Mouse (Mus musculus) CH12F3 (cell line): ENCODE data around the gene Rpl36.
"Not testable (repeated sequence)": the region's sequence is repeated elsewhere in the genome, so short reads cannot be mapped to it uniquely, and the experiment has no call there.

Experiments used
- in situ Hi-C: fragments of 300-500 bp; cut with MboI; formaldehyde crosslinking; loops from 2 replicates; pipeline ENCODE4 v1.14.3; 2020; ENCODE audit warnings: low sequenced_read_pairs

Gene Rpl36

DNA sequence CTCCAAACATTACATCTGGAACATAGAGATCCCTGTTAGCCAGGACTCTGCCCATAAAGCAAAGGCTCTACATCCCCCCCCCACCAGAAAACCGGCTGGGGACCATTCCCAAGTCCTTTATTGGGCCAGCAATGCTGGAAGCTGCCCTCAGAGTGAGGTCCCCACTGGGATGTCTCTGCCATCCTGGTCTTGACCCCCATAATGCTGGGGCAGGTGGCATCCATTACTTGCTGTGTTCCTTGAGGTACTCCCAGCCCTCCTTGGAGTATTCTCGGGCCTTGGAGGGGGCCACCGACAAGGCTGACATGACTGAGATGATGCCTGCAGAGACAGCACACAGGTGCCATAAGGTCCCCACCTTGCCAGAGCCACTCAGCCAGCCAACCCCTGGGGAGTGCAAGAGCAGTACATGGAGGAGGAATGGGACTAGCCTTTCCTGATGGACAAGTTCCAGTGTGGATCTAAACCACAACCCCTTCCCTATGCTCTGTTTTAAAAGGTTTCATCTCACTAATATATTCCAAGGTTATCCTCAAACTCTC is 5.6 kb upstream of the Rpl36 start:
- in situ Hi-C loops: no loop called here

DNA sequence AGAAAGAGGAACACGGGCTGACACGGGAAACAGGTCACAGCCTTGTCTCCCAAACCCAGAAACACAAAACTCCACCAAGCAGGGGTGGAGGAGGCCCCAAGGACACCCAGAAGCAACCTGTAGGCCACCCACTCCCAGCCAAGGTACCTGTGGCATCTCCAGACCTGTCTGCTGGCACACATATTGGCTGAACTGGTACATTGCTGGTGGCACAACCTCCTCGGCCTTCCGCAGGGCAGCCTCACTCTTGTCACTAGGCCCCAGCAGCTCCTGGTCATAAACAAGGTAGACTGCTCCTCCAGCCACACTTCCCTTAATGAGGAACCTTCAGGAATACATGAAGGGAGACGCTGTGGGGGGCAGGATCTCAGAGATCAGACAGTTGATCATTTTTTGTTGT is 4.5 kb upstream of the Rpl36 start:
- in situ Hi-C loops: no loop called here

DNA sequence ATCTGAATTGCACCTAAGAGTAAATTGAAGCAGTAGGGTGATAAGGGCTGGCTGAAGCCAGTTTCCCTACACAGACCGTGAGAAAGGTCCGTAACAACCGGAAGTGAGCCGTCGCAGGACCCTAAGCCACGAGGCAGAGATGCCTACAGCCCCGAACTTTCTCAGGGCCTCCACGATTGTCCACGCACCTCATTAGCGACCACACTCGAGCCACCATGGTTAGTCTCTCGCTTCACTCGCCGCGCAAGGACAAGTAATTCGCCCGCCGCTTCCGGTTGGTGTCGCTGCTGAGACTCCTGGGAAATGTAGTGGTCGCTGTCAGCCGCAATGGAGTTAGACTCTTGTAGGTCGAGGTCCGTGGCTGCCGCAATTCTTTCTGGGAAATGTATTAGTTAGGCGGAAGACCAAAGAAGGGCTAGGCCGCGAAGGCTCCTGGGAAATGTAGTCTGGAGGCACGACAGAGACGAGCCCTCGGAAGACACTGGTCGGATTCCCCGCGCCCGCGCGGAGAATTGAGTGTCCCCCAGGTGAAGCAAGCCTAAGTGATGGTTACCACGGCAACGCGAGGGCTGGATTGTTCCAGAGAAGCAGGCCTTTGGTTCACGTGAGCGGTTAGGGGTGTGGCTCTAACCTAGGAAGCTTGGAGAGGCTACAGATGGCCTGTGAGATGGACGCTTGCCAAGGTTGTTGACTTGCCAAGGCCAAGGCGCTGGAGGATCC is 3.6 kb upstream of the Rpl36 start, which contains the start of gene 2410015M20Rik:
Gene 2410015M20Rik (minus strand): TSS at position 320 of the 720 bp plus-strand sequence.
- in situ Hi-C loops: no loop called here

DNA sequence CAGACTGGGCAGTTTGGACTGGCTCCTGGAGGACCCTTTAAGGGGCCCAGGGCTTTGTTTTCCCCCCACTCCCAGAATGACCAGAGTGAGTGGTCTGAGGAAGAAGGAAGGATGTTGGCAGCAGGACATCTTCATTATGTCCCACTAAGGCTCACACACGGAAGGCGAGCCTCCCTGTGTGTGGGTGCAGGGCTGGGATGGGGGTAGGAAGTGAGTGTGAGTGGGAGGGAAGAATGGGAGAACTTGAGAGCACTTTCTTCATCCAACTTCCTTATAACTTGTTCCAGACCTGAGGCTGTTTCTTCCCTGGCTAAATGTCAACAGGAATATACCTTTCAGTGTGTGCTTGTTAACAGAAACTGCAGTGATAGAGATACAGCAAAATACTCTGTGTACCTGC is 1.9 kb upstream of the Rpl36 start:
- in situ Hi-C loops: no loop called here

DNA sequence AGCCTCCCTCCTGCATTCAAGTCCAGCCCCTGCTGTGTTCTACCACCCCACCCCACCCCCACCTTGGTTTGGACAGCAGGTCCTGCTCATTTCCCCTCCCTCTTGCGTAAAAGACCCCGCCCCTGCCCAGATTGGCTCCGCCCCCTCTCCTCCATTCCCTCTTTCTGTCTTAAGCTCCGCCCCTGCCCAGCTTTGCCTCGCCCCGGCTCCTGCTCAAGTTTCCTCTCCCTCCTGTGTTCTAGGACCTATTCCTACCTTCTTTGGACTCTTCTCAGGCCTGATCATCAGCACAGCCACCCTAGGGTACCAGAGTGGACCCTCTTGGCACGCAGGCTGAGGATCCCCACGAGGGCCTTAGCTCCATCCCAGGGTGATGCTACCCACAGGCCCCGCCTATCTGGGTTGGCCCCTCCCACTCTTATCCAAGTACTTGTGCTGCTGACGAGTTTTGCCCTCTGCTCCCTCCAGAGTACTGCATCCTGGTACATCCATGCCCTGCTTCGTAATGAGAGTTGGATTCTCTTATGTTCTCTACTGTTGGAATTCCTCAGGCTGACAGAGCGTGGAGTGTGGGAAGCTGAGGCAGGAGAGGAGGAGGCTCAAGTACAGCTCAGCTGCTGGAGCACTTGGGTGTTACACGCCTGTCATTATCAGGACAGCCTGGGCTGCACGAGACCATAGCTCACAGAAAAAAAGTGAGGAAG is 1.2 kb upstream of the Rpl36 start:
- in situ Hi-C loops: no loop called here

DNA sequence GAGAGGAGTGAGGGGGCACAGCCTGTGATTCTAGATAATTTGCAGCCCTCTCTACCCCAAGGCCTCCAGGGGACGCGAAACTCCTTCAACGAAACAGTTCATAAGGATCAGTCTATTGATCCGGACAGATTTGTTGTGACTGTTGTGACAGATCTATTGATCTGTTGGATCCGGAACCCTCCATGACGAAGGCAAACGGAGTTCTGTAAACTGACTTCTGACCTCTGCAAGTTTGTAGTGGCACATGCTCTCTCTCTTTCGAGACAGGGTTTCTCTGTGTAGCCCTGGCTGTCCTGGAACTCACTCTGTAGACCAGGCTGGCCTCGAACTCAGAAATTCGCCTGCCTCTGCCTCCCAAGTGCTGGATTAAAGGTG is 664 bp upstream of the Rpl36 start:
- in situ Hi-C loops: not testable (repeated sequence)

DNA sequence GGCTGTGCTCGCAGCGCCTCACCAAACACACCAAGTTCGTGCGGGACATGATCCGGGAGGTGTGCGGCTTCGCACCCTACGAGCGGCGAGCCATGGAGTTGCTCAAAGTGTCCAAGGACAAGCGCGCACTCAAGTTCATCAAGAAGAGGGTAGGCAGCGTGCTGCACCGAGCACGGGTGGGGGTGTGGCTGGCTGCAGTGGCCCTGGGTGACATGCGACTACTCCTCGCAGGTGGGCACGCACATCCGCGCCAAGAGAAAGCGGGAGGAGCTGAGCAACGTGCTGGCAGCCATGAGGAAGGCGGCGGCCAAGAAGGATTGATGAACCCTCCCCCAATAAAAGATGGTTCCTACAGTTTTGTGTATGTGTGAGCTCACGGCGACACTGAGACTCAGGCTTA is 677 bp downstream of the Rpl36 start:
- in situ Hi-C loops: not testable (repeated sequence)

DNA sequence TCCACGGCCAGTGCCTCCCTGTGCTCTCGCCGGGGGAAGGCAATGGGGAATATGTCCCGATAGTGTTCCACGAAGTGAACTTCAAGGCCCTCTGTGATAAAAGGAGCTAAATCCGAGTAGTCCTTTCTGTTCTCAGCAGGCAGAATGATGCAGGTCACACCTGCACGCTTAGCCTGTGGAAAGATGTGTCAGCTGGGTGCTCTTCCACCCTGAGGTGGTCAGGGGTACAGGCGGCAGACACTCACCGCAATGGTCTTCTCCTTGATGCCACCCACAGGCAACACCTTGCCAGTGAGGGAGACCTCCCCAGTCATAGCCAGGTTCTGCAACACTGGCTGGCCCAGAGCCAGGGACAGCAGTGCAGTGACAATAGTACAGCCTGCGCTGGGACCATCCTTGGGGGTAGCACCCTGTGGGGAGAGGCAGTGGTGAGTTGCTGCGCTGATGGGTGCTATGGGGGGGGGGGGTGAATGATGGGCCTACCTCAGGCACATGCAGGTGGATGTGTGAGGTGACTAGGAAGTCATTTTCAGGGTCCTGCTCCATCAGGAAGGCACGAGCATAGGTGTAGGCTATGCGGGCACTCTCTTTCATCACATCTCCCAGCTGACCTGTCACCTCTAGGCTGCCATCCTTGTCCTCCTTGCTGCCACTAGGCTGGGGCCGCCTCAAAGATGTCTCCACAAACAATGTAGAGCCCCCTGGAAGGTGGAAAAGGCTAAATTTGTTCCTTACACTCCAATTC is 1.3 kb downstream of the Rpl36 start:
- in situ Hi-C loops: no loop called here

DNA sequence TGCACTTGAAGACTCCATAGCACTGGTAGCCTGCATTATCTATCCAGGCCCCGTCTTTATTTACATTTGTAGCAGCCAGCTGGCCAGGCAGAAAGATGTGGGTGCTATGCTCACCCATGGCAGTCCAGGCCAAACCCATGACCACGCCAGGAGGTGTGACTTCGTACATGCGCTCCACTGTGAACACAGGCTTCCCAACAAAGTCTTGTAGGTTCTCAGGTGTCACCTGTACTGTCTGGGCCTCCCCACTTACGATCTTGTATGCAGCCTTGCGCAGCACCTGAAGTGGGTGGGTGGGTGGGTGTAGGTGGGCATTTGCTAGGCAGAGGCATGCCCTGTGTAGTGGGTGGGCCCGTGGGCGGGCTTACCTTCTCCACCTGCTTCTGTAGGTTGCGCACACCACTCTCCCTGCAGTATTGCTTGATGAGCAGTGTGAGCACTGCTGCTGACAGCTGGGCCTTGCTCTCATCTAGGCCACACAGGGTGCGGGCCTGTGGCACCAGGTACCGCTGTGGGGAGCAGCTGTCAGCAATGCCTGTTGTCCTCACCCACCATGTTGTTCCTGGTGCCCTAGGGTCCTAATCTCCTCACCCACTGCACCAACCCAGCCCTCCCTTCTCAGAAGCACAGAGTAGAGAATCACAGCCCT is 2.0 kb downstream of the Rpl36 start:
- in situ Hi-C loops: no loop called here

DNA sequence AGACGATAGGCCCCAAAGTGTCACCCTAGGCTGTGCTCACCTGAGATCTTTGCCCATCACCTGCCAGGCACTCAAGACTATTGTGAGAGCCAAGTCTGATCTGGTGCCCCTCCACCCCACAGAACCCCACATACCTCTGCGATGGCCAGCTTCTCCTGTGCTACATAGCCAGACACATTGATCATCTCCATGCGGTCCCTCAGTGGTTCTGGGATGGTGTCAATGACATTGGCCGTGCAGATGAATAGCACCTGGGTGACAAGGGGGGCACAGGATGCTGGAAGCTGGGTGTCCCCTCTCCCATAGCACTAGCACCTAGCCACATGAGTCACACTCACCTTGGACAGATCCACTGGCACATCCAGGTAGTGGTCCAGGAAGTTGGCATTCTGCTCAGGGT is 2.6 kb downstream of the Rpl36 start:
- in situ Hi-C loops: no loop called here

DNA sequence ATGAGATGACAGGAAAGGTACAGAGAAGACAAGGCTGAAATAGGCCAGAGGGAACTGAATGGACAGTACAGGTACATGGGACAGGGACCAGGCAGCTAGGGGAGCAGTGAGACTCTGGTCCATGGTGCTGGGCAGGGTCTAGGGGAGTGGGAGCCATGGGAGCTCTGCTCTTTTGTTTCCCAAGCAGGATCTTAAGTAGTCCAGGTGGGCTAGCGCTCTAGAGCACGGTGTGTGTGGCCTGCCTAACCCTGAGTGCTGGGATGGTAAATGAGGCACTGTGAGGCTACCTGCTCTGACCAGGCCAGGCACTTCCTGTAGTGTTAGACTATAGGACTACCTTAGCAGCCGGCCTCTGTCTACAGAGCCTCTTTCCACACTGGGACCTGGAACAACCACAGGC is 3.5 kb downstream of the Rpl36 start:
- in situ Hi-C loops: no loop called here

DNA sequence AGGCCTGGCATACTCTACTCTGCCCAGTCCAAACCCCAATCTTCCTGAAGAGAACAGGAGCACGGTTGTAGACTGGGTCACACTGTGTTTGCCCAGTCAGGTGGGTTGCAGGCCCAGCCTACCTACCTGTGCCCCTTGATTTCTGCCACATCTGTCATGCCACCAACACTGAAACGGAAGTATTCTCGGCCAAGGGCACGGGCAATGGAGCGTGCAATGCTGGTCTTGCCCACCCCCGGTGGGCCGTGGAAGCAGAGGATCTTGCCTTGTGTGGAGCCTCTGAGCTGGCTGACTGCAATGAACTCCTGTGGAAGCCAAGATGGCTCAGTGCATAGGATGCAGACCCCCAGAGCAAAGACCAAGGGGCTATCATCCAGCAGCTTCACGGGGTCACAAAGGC is 4.4 kb downstream of the Rpl36 start:
- in situ Hi-C loops: no loop called here

DNA sequence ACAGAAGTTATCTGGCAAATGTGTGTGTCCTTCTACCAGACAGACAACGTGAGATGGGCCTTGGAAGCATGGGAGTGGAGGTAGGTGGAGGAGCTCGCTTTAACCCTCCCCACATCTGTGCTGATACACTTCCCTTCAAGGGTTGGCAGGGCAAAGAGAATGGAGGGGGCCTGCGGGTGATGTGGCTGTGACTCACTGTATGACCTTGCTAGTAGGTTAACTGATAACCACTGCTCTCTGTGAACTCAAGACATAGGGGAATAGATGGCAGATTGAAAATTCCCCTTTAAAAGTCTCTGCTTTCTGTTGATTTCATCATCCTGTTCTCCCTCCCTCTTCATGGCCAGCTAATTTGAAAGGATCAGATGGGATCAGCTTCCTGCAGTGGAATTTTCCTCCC is 12.3 kb downstream of the Rpl36 start:
- in situ Hi-C loops: no loop called here

DNA sequence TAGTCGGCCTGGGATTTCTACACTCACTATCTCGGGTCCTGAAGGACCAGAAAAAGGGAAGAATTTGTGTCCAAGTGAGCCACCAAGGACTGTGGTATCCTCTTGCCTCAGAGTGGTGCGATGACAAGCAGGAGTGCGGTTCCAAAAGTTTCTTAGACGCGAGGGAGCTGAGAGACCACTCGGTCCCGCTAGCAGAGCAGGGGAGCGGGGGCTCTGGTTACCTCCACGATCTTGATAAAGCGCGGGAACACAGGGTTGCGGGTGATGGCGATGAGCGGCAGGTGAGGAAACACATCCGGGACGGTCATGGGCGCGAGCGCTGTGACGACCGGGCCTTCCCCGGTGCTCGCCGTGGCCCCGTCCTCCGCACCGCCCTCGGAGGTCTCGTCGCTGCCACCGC is 13.0 kb downstream of the Rpl36 start:
- in situ Hi-C loops: no loop called here

DNA sequence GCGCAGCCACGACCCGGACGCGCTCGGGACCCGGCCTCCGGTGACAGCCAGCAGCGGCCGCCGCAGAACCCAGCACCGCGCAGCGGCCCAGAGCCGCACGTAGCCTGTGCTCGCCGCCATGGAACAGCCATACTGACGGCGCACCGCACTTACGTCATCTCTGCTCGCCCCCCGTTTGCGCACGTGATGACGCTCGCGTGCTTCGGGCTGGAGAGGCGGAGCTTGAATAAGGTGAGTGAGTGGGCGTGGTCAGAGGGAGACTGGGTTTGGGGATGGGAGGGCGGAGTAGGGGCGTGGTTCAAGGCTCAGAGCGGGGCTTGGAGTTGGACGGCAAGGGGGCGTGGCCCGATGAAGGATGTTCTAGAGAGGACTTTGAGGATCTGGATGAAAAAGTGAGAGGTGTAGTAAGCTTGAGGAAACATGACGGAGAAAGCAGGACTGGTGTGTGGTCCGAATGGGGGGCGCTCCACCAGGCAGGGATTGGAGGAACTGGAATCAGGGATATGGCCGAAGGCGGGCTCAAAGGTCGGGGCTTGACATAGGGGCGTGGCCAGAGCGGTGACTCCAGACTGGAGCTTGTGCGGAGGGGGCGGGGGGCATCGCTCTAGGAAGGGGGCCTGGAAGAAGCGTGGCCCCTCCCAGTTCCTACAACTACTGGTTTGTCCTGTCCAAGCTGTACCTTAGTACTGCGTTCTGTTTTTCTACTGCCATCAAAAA is 13.7 kb downstream of the Rpl36 start, which contains the start of gene Lonp1:
Gene Lonp1 (minus strand): TSS at position 134 of the 717 bp plus-strand sequence.
- in situ Hi-C loops: no loop called here

DNA sequence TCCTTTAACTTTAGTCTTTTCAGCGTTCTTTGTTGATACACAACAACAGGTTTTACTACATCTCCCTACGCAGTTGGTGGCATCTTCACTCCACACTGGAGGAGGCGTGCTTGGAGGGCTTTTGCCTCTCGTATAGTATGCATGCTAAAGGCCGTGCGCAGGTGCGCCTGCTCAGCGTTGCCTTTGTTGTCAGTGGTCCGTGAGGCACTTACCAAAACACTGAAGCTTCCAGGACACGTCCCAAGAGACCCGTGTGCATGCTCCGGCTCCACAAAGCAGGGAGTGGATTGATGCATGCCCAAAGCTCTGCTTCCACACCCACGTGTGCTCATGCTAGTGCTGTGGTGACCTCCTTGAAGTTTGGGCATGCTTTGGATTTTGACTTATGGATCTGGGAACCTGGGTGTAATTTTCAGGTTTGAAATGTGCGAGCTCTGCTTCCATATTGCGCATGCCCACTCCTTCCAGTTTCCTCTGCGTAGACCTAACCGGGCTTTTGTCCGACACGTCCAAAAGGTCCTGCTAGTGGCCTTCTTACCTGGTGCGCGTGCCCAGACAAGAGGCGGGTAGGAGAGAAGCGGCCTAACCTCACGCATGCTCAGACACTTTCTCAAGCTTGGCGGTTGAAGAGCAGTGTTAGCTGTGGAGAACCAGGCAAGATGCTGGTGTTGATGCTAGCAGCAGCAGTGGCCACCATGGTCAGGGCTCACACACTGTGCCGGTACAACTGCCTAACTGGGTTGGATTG is 14.5 kb downstream of the Rpl36 start, which contains the start of gene Catsperd:
Gene Catsperd (plus strand): TSS at position 614 of the 748 bp plus-strand sequence.
- in situ Hi-C loops: no loop called here

DNA sequence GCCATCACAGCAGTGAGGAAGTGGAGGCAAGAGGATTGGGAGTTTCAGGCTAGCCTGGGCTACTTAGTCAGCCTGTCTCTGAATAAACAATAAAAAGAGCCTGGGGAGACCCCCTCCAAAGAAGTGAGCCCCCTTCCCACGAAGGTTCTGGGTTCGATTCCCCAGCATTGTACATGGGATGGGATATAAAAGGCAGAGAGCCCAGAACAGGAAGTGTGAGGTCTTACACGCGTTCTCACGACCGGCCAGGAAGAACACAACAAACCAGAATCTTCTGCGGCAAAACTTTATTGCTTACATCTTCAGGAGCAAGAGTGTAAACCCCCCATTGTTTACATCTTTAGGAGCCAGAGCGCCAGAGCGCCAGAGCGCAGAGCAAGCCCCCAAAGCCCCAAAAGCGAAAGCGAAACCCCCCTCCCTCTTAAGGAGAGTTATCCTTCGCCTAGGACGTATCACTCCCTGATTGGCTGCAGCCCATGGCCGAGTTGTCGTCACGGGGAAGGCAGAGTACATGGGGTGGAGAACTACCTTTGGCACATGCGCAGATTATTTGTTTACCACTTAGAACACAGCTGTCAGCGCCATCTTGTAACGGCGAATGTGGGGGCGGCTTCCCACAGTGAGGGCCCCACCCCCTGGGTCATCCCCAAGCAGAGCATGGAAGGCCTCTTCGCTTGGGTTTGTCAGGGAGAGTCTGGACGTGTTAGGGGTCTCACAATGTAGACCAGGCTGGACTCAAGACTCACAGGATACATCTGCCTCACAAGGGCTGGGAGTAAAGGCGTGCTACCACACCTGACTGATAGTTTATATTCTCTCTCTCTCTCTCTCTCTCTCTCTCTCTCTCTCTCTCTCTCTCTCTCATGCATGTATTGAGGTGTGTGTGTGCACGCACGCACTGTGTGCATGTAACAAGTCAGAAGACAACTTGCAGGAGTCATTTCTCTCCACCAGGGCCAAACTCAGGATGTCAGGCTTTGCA is 16.9 kb downstream of the Rpl36 start:
- in situ Hi-C loops: not testable (repeated sequence)

DNA sequence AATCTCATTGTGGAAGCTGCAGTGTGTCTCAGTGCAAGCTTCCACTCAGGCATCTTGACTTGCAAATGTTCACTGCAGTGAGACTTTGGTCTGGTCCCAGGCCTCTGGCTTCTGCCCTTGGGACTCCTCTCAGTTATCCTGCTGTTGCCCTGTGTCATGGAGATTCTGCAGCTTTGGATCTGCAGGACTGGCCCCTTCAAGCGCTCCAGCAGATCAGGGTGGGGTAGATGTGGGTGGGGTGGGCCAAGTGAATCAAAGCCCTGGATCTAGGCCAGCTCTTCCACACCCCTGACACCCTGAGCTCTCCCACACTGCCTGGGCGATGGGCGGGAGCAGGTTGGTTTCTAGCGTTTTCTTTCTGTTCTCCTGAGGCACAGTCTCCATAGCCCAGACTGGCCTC is 18.6 kb downstream of the Rpl36 start:
- in situ Hi-C loops: no loop called here
